Mouse (Mus musculus) adrenal gland, adult (tissue): ENCODE results near the gene Slc25a47.

Experiments
- DNase-seq, 2 experiments: peaks; one replicate each; pipeline ENCODE4 v3.0.0; 2022 to 2023; ENCODE audit warnings: low spot score in 1 of 2; ENCODE audit not compliant: inconsistent age in 2 of 2

Slc25a47 gene

GRCm38 (mm10) chr12:108906398-108906797 is 70.6 kb downstream of the Slc25a47 start:
- DNase-seq: no peak
